Mouse (Mus musculus) layer of hippocampus, adult 11-12 months (tissue): ENCODE results near the gene Olfr1362.

Experiments used
- DNase-seq: peaks from one replicate; pipeline ENCODE4 v3.0.0; 2022; ENCODE audit warnings: low spot score

The Olfr1362 gene

DNA sequence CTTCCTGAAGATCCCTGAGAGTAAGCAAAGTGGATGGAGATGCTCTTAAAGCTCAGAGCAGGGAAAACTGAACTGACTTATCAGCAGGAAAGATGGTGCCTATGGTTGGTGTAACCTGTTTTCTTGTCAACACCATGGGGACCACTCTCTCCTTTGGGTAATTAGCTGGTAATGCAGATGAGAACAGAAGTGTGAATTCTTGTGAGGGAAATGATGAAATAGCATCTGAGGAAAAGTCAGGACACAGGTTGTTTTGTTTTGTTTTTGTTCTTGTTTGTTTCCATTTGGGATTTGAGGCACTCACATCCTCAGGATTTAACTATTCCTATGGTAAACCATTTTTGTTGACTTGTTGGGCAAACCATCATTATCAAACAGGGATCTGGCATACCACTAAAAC, at the start of gene Olfr1362:
Gene Olfr1362, minus strand, starts transcription at position 101 of the 400 bp plus-strand sequence.
- DNase-seq: no peak

- no peak for DNase-seq
Observed at GRCm38 (mm10) chr13:21663286-21663685, 49.5 kb upstream of the Olfr1362 start, which contains the start of gene Olfr1361. Olfr1361 (minus strand) TSS chr13:21663386.

- no peak for DNase-seq
Observed at GRCm38 (mm10) chr13:21642418-21642817, 28.6 kb upstream of the Olfr1362 start, which contains the start of gene Olfr11. Olfr11 (minus strand) TSS chr13:21642518.

GRCm38 (mm10) chr13:21591618-21592017, 22.2 kb downstream of the Olfr1362 start:
- DNase-seq: no peak

- DNase-seq: no peak
Observed at GRCm38 (mm10) chr13:21581659-21582058, 32.2 kb downstream of the Olfr1362 start, which contains the start of gene Olfr1364. Olfr1364 (minus strand) TSS chr13:21581759.
